Mouse (Mus musculus) bone marrow, adult 2 months (tissue): ENCODE results near the gene Sap30bp. TPM values are rescaled to one million over a fixed set of nuclear protein-coding genes. Genes with fewer than 3 reads are reported as not detected.

Experiments used
- H3K27ac ChIP-seq: fragments of 200-500 bp; 2 replicates; pipeline ENCODE4 v1.5.1; 2012; ENCODE audit warnings: low read depth, mild to moderate bottlenecking, control low read depth, inconsistent platforms, low read length; ENCODE audit not compliant: control insufficient read depth, poor library complexity, insufficient read depth
- H3K4me1 ChIP-seq: fragments of 200-500 bp; 2 replicates; pipeline ENCODE4 v1.6.1; 2011; ENCODE audit warnings: low read length; ENCODE audit not compliant: control insufficient read depth, insufficient read depth
- H3K4me3 ChIP-seq: fragments of 200-500 bp; replicated peaks from 2 replicates; pipeline ENCODE3; 2011; ENCODE audit warnings: mild to moderate bottlenecking, low read depth, low read length, control low read depth; ENCODE audit not compliant: control insufficient read depth
- CTCF ChIP-seq: fragments of 200-500 bp; IDR thresholded peaks from 2 replicates; pipeline ENCODE4 v1.5.1; 2011; ENCODE audit warnings: low read length, control low read depth; ENCODE audit not compliant: control insufficient read depth, insufficient read depth
- POLR2A ChIP-seq: fragments of 200-500 bp; IDR thresholded peaks from 2 replicates; pipeline ENCODE4 v1.6.1; 2011; ENCODE audit warnings: low read depth, mild to moderate bottlenecking, control low read depth, low read length, borderline replicate concordance; ENCODE audit not compliant: control insufficient read depth
- WGBS: fragments of 180-500 bp; shearing (Covaris S2); methylation state at CpG from one replicate; pipeline ENCODE4 v1.1.7; 2018; 5-methylcytosine and 5-hydroxymethylcytosine counted together
- polyA plus RNA-seq: library from polyadenylated mRNA; stranded (reverse); fragments of >200 nt; gene quantifications from 2 replicates; pipeline ENCODE4 v1.2.4, GENCODE M21; 2011; ENCODE audit warnings: low replicate concordance; ENCODE audit not compliant: missing spikeins, insufficient read depth, insufficient read length

Gene Sap30bp
- polyA plus RNA-seq, 1 experiment, result 21.7 TPM

DNA sequence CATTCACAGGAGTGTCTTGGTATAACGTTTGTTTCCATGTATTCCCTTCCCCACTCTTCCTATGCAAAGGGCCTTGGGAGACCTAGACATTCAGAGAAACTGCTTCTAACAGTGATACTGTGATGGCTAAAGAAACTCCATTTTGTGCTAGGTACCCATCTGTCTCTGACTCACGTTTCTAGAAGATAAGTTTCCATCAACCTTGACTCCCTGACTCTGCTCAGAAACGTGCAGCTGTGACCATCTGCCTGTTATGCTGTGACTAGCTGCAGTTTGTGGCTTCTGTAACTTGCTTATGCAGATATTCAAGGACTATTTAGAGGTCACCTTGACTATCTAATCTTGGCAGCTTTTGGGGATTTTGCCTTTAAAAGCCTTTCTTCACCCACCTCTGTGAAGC lies 1.8 kb upstream of the Sap30bp start:
- Histone ChIP-seq H3K4me3 (no peak overlapping the region), H3K4me1 (no peaks in the 10 kb centered on the region; the same call in 1 of the 2 replicates), H3K27ac (no peak overlapping the region)
- no peak for TF ChIP-seq CTCF
- no peak for TF ChIP-seq POLR2A
- WGBS, result 63% methylated on average over 3 of the region's 3 CpGs

DNA sequence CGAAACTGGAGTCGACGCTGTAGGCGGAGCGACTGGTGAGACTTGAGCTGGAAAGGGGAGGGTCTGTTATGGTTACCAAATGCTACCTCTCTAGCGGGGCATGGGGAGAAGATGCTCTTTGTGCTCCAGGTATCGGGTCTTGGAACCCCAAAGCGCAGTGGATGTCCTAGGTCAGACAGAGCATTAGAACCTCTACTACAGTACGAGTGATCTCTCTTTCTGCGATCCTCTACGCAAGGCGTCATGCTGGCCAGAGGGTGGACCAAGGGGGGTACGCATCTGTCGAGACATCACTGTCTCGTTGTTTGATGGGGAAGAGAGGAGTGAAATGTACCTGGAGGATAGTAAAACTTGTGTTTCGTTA lies 647 bp downstream of the Sap30bp start:
- H3K27ac ChIP-seq, result no peak overlapping the region; the same call in 1 of the 2 replicates
- TF ChIP-seq POLR2A (no peak), CTCF (no peak)
- no peaks in the 10 kb centered on the region; the same call in 1 of the 2 replicates for H3K4me1 ChIP-seq
- peak overlapping the region; percentile 96 for H3K4me3 ChIP-seq
- under 1% methylated on average over 16 of the region's 16 CpGs for WGBS

DNA sequence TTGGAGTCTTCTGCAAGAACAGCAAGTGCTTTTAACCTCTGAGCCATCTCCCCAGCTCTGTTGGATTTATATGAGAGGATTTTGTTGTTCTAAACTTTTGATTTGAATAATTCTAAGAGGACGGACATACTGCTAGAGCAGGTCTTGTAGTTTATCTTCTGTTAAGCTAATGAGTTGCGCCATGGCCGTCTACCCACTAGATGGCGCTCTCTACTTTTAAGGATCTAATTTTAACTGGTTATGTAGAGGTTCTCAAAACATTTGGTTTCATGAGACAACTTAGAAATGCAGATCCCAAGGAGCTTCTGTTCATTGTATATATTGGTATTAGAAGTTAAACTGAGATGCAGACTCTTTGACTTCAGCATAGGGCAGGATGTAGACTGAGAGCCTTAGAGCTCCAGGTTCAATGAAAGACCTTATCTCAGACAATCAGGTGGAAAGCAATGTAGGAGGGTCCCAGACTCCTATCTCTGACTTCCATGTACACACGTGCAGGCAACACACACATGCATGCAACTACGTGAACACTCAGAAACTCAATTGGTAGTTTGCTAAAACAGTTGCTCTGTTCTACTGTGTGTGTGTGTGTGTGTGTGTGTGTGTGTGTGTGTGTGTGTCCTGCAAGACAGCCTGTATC lies 6.7 kb downstream of the Sap30bp start:
- no peak overlapping the region for H3K4me3 ChIP-seq
- WGBS, result 30% methylated on average over 6 of the region's 6 CpGs
- no peaks in the 10 kb centered on the region for H3K4me1 ChIP-seq
- no peak overlapping the region for H3K27ac ChIP-seq
- TF ChIP-seq CTCF (no peak), POLR2A (no peak)

GRCm38 (mm10) chr11:115941980-115942379 lies 8.9 kb downstream of the Sap30bp start:
- WGBS, result 89% methylated on average over 7 of the region's 7 CpGs
- no peak overlapping the region for H3K27ac ChIP-seq

DNA sequence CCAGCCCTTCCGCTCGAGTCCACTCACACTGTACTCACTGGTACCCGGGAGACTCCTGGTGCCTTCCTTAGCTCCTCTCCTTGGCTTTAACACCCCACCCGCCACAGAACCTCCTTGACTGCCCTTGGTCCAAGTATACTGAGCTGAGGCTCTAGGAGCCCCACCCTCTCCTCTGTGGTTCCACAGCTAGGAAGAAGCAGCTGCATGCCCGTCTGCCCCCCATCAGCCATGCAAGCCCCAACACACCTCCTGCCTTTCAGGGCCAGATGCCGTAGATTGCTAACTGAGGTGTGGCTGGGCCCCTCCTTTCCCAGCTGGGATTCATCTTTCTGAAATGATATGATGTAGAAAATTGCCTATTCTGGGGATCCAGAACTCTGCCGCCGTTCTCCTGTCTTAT lies 12.2 kb downstream of the Sap30bp start:
- no peak overlapping the region for H3K27ac ChIP-seq
- TF ChIP-seq POLR2A (no peak), CTCF (no peak)
- H3K4me3 ChIP-seq, result no peak overlapping the region
- 84% methylated on average over 8 of the region's 8 CpGs for WGBS
- no peaks in the 10 kb centered on the region for H3K4me1 ChIP-seq

More at GRCm38 (mm10) chr11:115941980-115942379, 8.9 kb downstream of the Sap30bp start:
- H3K4me3 ChIP-seq, result no peak overlapping the region
- TF ChIP-seq CTCF, result no peak
- TF ChIP-seq POLR2A, result no peak
- H3K4me1 ChIP-seq, result no peaks in the 10 kb centered on the region

DNA sequence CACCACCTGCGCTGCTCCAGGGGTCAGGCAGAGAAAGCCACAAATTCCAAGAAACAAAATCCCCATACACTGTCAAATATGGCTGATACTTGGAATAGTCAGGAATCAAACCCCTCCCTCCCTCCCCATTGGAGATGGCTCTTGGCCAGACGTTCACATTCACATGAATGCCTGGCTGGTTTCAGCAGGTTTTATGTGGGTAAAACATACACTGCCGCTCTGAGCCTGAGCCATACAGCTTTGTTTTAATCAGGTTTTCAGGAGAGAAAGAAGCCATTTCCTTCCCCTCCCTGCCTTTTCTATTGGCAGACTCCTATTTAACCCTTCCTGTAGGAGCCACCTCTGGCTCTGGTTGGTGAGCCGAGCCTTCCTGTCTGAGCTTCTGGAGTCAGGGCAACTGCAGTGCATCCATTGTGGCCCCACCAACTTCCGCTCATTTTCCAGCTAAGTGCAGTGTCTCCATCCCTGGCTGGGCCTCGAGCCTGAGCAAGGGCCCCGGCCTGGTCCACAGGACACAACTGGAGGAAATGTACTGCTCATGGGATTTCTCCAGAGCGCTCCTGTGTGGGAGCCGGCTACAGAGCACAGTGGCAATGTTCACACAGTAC lies 13.2 kb downstream of the Sap30bp start:
- WGBS, result 93% methylated on average over 9 of the region's 9 CpGs
- TF ChIP-seq CTCF (no peak), POLR2A (no peak)
- Histone ChIP-seq H3K4me3 (no peak overlapping the region), H3K27ac (no peak overlapping the region), H3K4me1 (no peaks in the 10 kb centered on the region)

- WGBS, result 88% methylated on average over 9 of the region's 9 CpGs
These were observed 15.2 kb downstream of the Sap30bp start for GRCm38 (mm10) chr11:115948316-115948715.

DNA sequence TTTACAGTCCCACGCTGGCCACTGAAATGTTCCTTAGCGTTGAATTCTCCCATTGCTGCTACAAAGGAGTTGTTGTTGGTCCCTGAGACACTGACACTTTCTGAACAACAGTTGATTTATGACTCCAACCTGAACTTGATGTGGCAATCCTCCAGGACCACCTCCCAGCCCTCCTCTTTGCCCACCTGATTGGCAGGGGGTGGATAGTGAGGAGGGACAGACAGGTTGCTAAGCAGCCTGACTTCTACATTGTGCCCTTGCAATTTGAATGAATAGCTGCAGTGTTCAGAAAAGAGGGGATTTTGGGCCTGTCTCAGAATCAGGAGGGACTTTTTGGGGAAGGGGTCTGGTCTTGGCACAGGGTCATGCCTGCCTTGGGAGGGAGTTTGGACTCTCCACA lies 17.6 kb downstream of the Sap30bp start:
- H3K27ac ChIP-seq, result no peak overlapping the region
- H3K4me3 ChIP-seq, result no peak overlapping the region
- TF ChIP-seq POLR2A (no peak), CTCF (no peak)
- no peaks in the 10 kb centered on the region for H3K4me1 ChIP-seq
- 94% methylated on average over 2 of the region's 2 CpGs for WGBS

More at GRCm38 (mm10) chr11:115948316-115948715, 15.2 kb downstream of the Sap30bp start:
- TF ChIP-seq CTCF (no peak), POLR2A (no peak)
- Histone ChIP-seq H3K27ac (no peak overlapping the region), H3K4me1 (no peaks in the 10 kb centered on the region), H3K4me3 (no peak overlapping the region)

- Histone ChIP-seq H3K4me3 (no peak overlapping the region), H3K4me1 (no peaks in the 10 kb centered on the region), H3K27ac (no peak overlapping the region)
- 68% methylated on average over 5 of the region's 5 CpGs for WGBS
- no peak for TF ChIP-seq CTCF
- no peak for TF ChIP-seq POLR2A
These were observed 21.6 kb downstream of the Sap30bp start for GRCm38 (mm10) chr11:115954712-115955111.
